Mouse (Mus musculus): Measurements from ENCODE around the gene Fam208b. TPM values are rescaled to one million over a fixed set of nuclear protein-coding genes. Genes with fewer than 3 reads are reported as not detected.

Fam208b gene
- polyA plus RNA-seq, 1 experiment from 2014 or later, result 30.3 TPM

GRCm38 (mm10) chr13:3642049-3642448 lies 31.1 kb upstream of the Fam208b start:
- Histone ChIP-seq H3K9me3 (ENCODE audit: control insufficient read depth, low read length) (no peaks in the 10 kb centered on the region), H3K4me2 (ENCODE audit: low read depth, low read length, severe bottlenecking) (no peak overlapping the region), H3K4me1 (replicated peaks; ENCODE audit: control insufficient read depth, insufficient read depth, low read length) (no peaks in the 10 kb centered on the region), H3K4me3 (ENCODE audit: low read depth, low read length) (no peak overlapping the region), H3K36me3 (ENCODE audit: control insufficient read depth, insufficient read depth, low read length) (no peaks in the 10 kb centered on the region), H3K27ac (ENCODE audit: low read depth, low read length) (no peak overlapping the region), H3K27me3 (ENCODE audit: control insufficient read depth, insufficient read depth, low read length) (no peaks in the 10 kb centered on the region), H3K9ac (ENCODE audit: low read length) (no peak overlapping the region)
- ATAC-seq (replicated peaks; ENCODE audit: low FRiP score) (peak; percentile 44; the same call in 1 of the 2 replicates), DNase-seq (ENCODE audit: low spot score) (peak; percentile 54)
- WGBS, result 78% methylated on average over 9 of the region's 9 CpGs

GRCm38 (mm10) chr13:3636797-3637196 lies 25.9 kb upstream of the Fam208b start:
- Histone ChIP-seq H3K4me2 (ENCODE audit: low read depth, low read length, severe bottlenecking) (no peak overlapping the region), H3K4me1 (replicated peaks; ENCODE audit: control insufficient read depth, insufficient read depth, low read length) (no peaks in the 10 kb centered on the region), H3K9ac (ENCODE audit: low read length) (no peak overlapping the region), H3K27ac (ENCODE audit: low read depth, low read length) (no peak overlapping the region), H3K4me3 (ENCODE audit: low read depth, low read length) (no peak overlapping the region), H3K9me3 (ENCODE audit: control insufficient read depth, low read length) (no peaks in the 10 kb centered on the region), H3K36me3 (ENCODE audit: control insufficient read depth, insufficient read depth, low read length) (no peaks in the 10 kb centered on the region), H3K27me3 (ENCODE audit: control insufficient read depth, insufficient read depth, low read length) (no peaks in the 10 kb centered on the region)
- no peak for ATAC-seq (replicated peaks; ENCODE audit: low FRiP score)
- no peak for DNase-seq (ENCODE audit: low spot score)
- WGBS, result 75% methylated on average over 11 of the region's 11 CpGs

DNA sequence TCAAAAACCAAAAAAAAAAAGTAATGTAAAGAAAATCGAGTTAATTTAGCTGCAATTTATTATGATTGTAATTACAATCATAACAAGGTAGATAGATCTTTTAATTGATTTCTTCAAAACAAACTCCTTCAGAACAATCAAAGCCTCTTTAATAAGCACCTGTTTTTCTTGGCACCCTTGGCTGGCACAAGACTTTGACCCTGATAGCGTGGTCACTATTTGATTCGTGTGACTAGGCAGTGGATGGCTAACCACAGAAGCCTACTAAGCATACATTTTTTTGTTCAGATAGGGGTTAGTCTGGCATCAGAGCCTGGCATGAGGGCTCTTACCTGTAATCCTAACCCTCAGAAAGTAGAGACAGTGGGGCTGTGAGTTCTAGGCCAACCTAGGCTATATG lies 24.2 kb upstream of the Fam208b start:
- Histone ChIP-seq H3K9me3 (ENCODE audit: control insufficient read depth, low read length) (no peaks in the 10 kb centered on the region; the same call in 1 of the 2 replicates), H3K4me2 (ENCODE audit: low read depth, low read length, severe bottlenecking) (no peak overlapping the region), H3K27me3 (ENCODE audit: control insufficient read depth, insufficient read depth, low read length) (no peaks in the 10 kb centered on the region), H3K27ac (ENCODE audit: low read depth, low read length) (no peak overlapping the region), H3K9ac (ENCODE audit: low read length) (no peak overlapping the region), H3K4me1 (replicated peaks; ENCODE audit: control insufficient read depth, insufficient read depth, low read length) (no peaks in the 10 kb centered on the region), H3K4me3 (ENCODE audit: low read depth, low read length) (no peak overlapping the region), H3K36me3 (ENCODE audit: control insufficient read depth, insufficient read depth, low read length) (no peaks in the 10 kb centered on the region)
- 92% methylated on average over 3 of the region's 3 CpGs for WGBS
- DNase-seq (ENCODE audit: low spot score) (no peak), ATAC-seq (replicated peaks; ENCODE audit: low FRiP score) (no peak)

DNA sequence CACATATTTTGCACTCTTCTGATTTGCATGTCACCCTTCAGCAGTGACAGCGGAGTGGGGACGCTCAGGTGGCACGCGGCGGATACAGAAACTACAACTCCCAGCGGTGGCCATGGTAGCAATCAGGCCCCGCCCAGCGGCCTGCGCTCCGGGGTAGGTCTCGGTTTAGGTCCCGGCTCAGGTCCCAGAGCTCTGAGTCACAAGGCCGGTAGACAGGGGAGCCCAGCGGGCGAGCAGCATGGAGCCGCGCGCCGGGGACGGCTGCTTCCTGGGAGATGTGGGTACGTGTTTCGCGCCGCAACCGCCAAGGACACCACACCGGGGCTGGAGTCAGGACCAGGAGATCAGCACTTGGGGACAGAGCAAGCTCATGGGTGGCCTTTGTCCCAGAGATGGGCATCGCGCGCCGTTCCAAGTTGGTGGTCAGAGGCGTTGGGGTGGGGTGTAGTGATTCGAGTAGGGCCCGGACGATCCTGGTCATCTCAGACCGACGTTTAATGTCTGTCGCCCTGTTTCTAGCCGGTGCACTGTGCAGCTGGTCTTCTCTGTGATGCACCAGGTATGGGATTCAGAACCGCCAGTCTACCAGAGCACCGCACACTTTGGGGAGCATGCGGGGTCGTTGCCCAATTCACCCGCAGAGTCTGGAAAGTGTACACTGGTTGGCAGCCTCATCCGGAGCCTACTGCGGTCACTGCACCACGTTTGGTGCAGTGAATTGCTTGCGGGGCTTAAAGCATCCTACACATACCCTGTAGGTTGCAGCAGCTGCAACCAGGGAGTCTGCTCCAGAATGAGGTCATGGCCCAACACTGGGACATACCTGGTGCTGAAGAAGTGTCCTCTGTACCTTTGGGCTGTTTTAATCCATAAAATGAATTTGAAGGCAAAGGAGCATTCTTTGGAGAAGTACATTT lies 23.2 kb upstream of the Fam208b start, which contains the start of gene Asb13:
Gene Asb13 (plus strand): TSS at position 138 of the 917 bp plus-strand sequence.
- no peaks in the 10 kb centered on the region for H3K27me3 ChIP-seq (ENCODE audit: control insufficient read depth, insufficient read depth, low read length)
- no peaks in the 10 kb centered on the region for H3K36me3 ChIP-seq (ENCODE audit: control insufficient read depth, insufficient read depth, low read length)
- peak; percentile 96 for ATAC-seq (replicated peaks; ENCODE audit: low FRiP score)
- no peaks in the 10 kb centered on the region; the same call in 1 of the 2 replicates for H3K9me3 ChIP-seq (ENCODE audit: control insufficient read depth, low read length)
- H3K9ac ChIP-seq (ENCODE audit: low read length), result peak within 1 kb of the TSS; percentile 76
- H3K4me1 ChIP-seq (replicated peaks; ENCODE audit: control insufficient read depth, insufficient read depth, low read length), result no peaks in the 10 kb centered on the region
- peak within 1 kb of the TSS; percentile 57 for H3K4me3 ChIP-seq (ENCODE audit: low read depth, low read length)
- DNase-seq (ENCODE audit: low spot score), result peak; percentile 86
- peak within 1 kb of the TSS; percentile 62 for H3K4me2 ChIP-seq (ENCODE audit: low read depth, low read length, severe bottlenecking)
- WGBS, result under 1% methylated on average over 47 of the region's 47 CpGs
- no peak within 1 kb of the TSS for H3K27ac ChIP-seq (ENCODE audit: low read depth, low read length)

GRCm38 (mm10) chr13:3633131-3633530 lies 22.2 kb upstream of the Fam208b start:
- ATAC-seq (replicated peaks; ENCODE audit: low FRiP score) (no peak), DNase-seq (ENCODE audit: low spot score) (no peak)
- H3K27me3 ChIP-seq (ENCODE audit: control insufficient read depth, insufficient read depth, low read length), result no peaks in the 10 kb centered on the region
- H3K4me2 ChIP-seq (ENCODE audit: low read depth, low read length, severe bottlenecking), result no peak overlapping the region
- H3K9ac ChIP-seq (ENCODE audit: low read length), result no peak overlapping the region
- H3K4me1 ChIP-seq (replicated peaks; ENCODE audit: control insufficient read depth, insufficient read depth, low read length), result no peaks in the 10 kb centered on the region
- H3K27ac ChIP-seq (ENCODE audit: low read depth, low read length), result no peak overlapping the region
- no peaks in the 10 kb centered on the region; the same call in 1 of the 2 replicates for H3K9me3 ChIP-seq (ENCODE audit: control insufficient read depth, low read length)
- WGBS, result 41% methylated on average over 6 of the region's 6 CpGs
- H3K4me3 ChIP-seq (ENCODE audit: low read depth, low read length), result no peak overlapping the region
- H3K36me3 ChIP-seq (ENCODE audit: control insufficient read depth, insufficient read depth, low read length), result no peaks in the 10 kb centered on the region

- H3K27me3 ChIP-seq (ENCODE audit: control insufficient read depth, insufficient read depth, low read length), result no peaks in the 10 kb centered on the region
- H3K4me2 ChIP-seq (ENCODE audit: low read depth, low read length, severe bottlenecking), result no peak overlapping the region
- no peak overlapping the region for H3K9ac ChIP-seq (ENCODE audit: low read length)
- no peak overlapping the region for H3K4me3 ChIP-seq (ENCODE audit: low read depth, low read length)
- no peaks in the 10 kb centered on the region for H3K4me1 ChIP-seq (replicated peaks; ENCODE audit: control insufficient read depth, insufficient read depth, low read length)
- no peak for DNase-seq (ENCODE audit: low spot score)
- no peaks in the 10 kb centered on the region for H3K36me3 ChIP-seq (ENCODE audit: control insufficient read depth, insufficient read depth, low read length)
- 85% methylated on average over 9 of the region's 9 CpGs for WGBS
- no peak for ATAC-seq (replicated peaks; ENCODE audit: low FRiP score)
- no peaks in the 10 kb centered on the region; the same call in 1 of the 2 replicates for H3K9me3 ChIP-seq (ENCODE audit: control insufficient read depth, low read length)
- H3K27ac ChIP-seq (ENCODE audit: low read depth, low read length), result no peak overlapping the region
Measured at GRCm38 (mm10) chr13:3632551-3632950, 21.6 kb upstream of the Fam208b start.

- DNase-seq (ENCODE audit: low spot score), result no peak
- no peak overlapping the region for H3K27ac ChIP-seq (ENCODE audit: low read depth, low read length)
- no peaks in the 10 kb centered on the region for H3K4me1 ChIP-seq (replicated peaks; ENCODE audit: control insufficient read depth, insufficient read depth, low read length)
- H3K4me2 ChIP-seq (ENCODE audit: low read depth, low read length, severe bottlenecking), result no peak overlapping the region
- no peaks in the 10 kb centered on the region; the same call in 1 of the 2 replicates for H3K9me3 ChIP-seq (ENCODE audit: control insufficient read depth, low read length)
- no peak for ATAC-seq (replicated peaks; ENCODE audit: low FRiP score)
- no peaks in the 10 kb centered on the region for H3K27me3 ChIP-seq (ENCODE audit: control insufficient read depth, insufficient read depth, low read length)
- no peaks in the 10 kb centered on the region for H3K36me3 ChIP-seq (ENCODE audit: control insufficient read depth, insufficient read depth, low read length)
- H3K9ac ChIP-seq (ENCODE audit: low read length), result no peak overlapping the region
- no peak overlapping the region for H3K4me3 ChIP-seq (ENCODE audit: low read depth, low read length)
- 41% methylated on average over 3 of the region's 3 CpGs for WGBS
Measured at GRCm38 (mm10) chr13:3628102-3628501, 17.2 kb upstream of the Fam208b start.

DNA sequence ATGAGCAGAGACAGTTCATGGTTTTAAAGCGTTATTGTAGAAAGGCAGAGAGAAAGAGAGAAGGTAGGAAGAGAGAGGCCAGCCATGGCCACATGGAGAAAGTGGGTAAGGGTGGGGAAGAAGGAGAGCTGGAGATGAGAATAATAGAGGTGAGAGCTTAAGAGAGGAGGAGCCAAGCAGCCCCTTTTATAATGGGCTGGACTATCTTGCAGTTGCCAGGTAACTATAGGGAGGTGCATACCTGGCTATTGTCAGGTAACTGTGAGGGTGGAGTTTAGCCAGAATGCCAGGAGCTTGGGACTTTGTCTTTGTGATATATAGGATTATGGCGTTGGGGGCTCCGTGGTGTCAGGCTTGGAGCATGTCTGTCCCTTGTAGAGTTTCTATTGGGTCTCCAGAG lies 16.2 kb upstream of the Fam208b start:
- no peak overlapping the region for H3K27ac ChIP-seq (ENCODE audit: low read depth, low read length)
- H3K36me3 ChIP-seq (ENCODE audit: control insufficient read depth, insufficient read depth, low read length), result no peaks in the 10 kb centered on the region
- ATAC-seq (replicated peaks; ENCODE audit: low FRiP score) (no peak), DNase-seq (ENCODE audit: low spot score) (no peak)
- no peaks in the 10 kb centered on the region for H3K4me1 ChIP-seq (replicated peaks; ENCODE audit: control insufficient read depth, insufficient read depth, low read length)
- no peaks in the 10 kb centered on the region; the same call in 1 of the 2 replicates for H3K9me3 ChIP-seq (ENCODE audit: control insufficient read depth, low read length)
- no peak overlapping the region for H3K9ac ChIP-seq (ENCODE audit: low read length)
- no peak overlapping the region for H3K4me2 ChIP-seq (ENCODE audit: low read depth, low read length, severe bottlenecking)
- WGBS, result 62% methylated on average over 3 of the region's 3 CpGs
- no peaks in the 10 kb centered on the region for H3K27me3 ChIP-seq (ENCODE audit: control insufficient read depth, insufficient read depth, low read length)
- no peak overlapping the region for H3K4me3 ChIP-seq (ENCODE audit: low read depth, low read length)
